Mouse (Mus musculus): ENCODE measurements around the gene Efr3b. TPM values are rescaled to one million over a fixed set of nuclear protein-coding genes. Genes with fewer than 3 reads are reported as not detected.
A peak's percentile ranks its signal among the peaks of the same experiment; 100 is the strongest.
"Not testable (repeated sequence)": the region's sequence is repeated elsewhere in the genome, so short reads cannot be mapped to it uniquely, and the experiment has no call there.

Efr3b gene
- polyA plus RNA-seq, 1 experiment from 2014 or later, result 34.7 TPM

- peaks cover 33% of the 10 kb centered on the region for H3K4me1 ChIP-seq
- no peak for ATAC-seq (ENCODE audit: low FRiP score, low read depth)
- H3K36me3 ChIP-seq, result no peaks in the 10 kb centered on the region; the same call in 1 of the 2 replicates
- no peaks in the 10 kb centered on the region for H3K27me3 ChIP-seq (replicated peaks)
- 88% methylated on average over 7 of the region's 7 CpGs for WGBS
- no peak overlapping the region for H3K4me2 ChIP-seq (replicated peaks)
- no peaks in the 10 kb centered on the region for H3K9me3 ChIP-seq
- no peak overlapping the region for H3K27ac ChIP-seq
- H3K4me3 ChIP-seq, result no peak overlapping the region
- no peak overlapping the region for H3K9ac ChIP-seq
Observed at GRCm38 (mm10) chr12:4006079-4006478, 32.6 kb downstream of the Efr3b start.

- Histone ChIP-seq H3K36me3 (peaks cover under 1% of the 10 kb centered on the region; the same call in 1 of the 2 replicates), H3K9me3 (no peaks in the 10 kb centered on the region), H3K27me3 (replicated peaks) (no peaks in the 10 kb centered on the region), H3K4me3 (no peak overlapping the region), H3K4me1 (peaks cover 32% of the 10 kb centered on the region), H3K27ac (no peak overlapping the region), H3K9ac (no peak overlapping the region), H3K4me2 (replicated peaks) (no peak overlapping the region)
- 7% methylated on average over 6 of the region's 6 CpGs for WGBS
- ATAC-seq (ENCODE audit: low FRiP score, low read depth), result no peak
Observed at GRCm38 (mm10) chr12:4004648-4005047, 34.1 kb downstream of the Efr3b start.

DNA sequence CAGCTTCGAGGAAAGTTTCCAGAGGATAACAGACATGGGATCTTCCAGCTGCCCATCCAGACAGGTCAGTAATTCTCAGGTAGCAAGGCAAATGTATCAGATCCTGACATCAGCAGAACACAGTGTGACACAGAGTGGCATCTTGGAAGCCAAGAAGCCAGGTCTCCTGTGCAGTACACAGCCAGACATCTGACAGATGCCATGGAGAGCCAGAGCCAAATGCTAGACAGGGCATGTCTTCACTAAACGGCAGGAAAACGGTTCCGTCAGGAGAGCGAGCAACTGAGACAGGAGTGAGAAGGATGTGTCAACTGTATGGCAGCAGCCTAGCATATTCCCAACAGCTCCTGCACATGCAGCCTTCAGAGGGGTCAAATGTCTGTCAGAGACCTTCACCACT lies 38.3 kb downstream of the Efr3b start:
- no peaks in the 10 kb centered on the region for H3K4me1 ChIP-seq
- H3K9me3 ChIP-seq, result no peaks in the 10 kb centered on the region
- peaks cover 15% of the 10 kb centered on the region for H3K36me3 ChIP-seq
- WGBS, result 95% methylated on average over 5 of the region's 5 CpGs
- no peaks in the 10 kb centered on the region for H3K27me3 ChIP-seq (replicated peaks)
- no peak overlapping the region for H3K4me2 ChIP-seq (replicated peaks)
- no peak overlapping the region for H3K27ac ChIP-seq
- no peak overlapping the region for H3K4me3 ChIP-seq
- ATAC-seq (ENCODE audit: low FRiP score, low read depth), result no peak
- no peak overlapping the region for H3K9ac ChIP-seq

DNA sequence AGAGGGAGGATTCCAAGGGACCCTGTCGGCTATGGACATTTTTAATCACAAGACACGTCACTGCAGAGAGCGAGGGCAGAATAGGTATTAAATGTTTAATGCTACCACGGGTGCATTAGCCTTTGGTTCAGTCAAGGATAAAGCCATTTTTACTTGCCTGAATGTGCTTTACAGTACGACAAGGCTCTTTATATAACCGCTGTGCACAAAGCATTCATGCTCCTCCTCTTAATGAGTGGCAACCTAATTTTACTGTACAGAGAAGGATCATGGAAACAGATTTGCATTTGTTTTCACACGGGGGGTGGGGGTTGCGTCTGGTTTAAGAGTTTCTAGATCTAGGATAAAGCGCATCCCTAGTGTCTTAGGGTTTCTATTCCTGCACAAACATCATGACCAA lies 42.0 kb downstream of the Efr3b start:
- Histone ChIP-seq H3K36me3 (peaks cover 26% of the 10 kb centered on the region), H3K27ac (no peak overlapping the region)
- WGBS, result 89% methylated on average over 9 of the region's 9 CpGs

DNA sequence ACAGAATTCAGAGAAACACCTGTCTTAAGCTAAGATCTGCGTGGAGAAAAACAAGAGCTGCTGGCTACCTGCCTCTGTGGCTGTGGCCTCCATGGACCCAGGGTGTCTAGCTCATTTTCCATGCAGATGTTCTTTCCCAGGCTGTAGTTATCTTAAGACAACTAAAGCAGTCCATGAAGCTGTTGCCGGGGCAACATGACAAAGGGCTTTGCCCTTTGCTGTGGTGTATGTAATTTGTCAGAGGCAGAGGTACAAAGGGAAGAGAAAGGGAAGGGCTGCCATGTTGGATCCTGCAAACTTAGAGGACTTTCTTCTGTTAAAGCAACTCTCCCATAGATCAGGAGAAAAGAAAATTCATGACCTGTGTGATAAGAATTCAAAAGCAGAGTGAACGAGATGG lies 47.7 kb downstream of the Efr3b start:
- no peaks in the 10 kb centered on the region for H3K27me3 ChIP-seq (replicated peaks)
- no peaks in the 10 kb centered on the region for H3K9me3 ChIP-seq
- ATAC-seq (ENCODE audit: low FRiP score, low read depth), result no peak
- no peak overlapping the region for H3K27ac ChIP-seq
- no peak overlapping the region for H3K4me2 ChIP-seq (replicated peaks)
- H3K4me1 ChIP-seq, result 0 out of 2 replicates have a peak, but pooled peaks cover 12% of the 10 kb centered on the region
- no peak overlapping the region for H3K9ac ChIP-seq
- WGBS, result 41% methylated on average over 3 of the region's 3 CpGs
- no peak overlapping the region for H3K4me3 ChIP-seq
- peaks cover 14% of the 10 kb centered on the region; the same call in 1 of the 2 replicates for H3K36me3 ChIP-seq

More for the DNA sequence above, 42.0 kb downstream of the Efr3b start:
- no peak overlapping the region for H3K4me2 ChIP-seq (replicated peaks)
- H3K9ac ChIP-seq, result no peak overlapping the region
- H3K4me3 ChIP-seq, result no peak overlapping the region
- no peaks in the 10 kb centered on the region for H3K27me3 ChIP-seq (replicated peaks)
- no peaks in the 10 kb centered on the region for H3K9me3 ChIP-seq
- no peak for ATAC-seq (ENCODE audit: low FRiP score, low read depth)
- H3K4me1 ChIP-seq, result no peaks in the 10 kb centered on the region

GRCm38 (mm10) chr12:3989943-3990342 lies 48.8 kb downstream of the Efr3b start:
- Histone ChIP-seq H3K4me3 (no peak overlapping the region), H3K27me3 (replicated peaks) (no peaks in the 10 kb centered on the region), H3K9me3 (no peaks in the 10 kb centered on the region), H3K4me1 (0 out of 2 replicates have a peak, but pooled peaks cover 12% of the 10 kb centered on the region), H3K27ac (no peak overlapping the region), H3K36me3 (peaks cover 11% of the 10 kb centered on the region; the same call in 1 of the 2 replicates), H3K4me2 (replicated peaks) (no peak overlapping the region), H3K9ac (no peak overlapping the region)
- WGBS, result 13% methylated on average over 2 of the region's 2 CpGs
- ATAC-seq (ENCODE audit: low FRiP score, low read depth), result no peak; the same call in 1 of the 2 replicates

GRCm38 (mm10) chr12:3984446-3984845 lies 54.3 kb downstream of the Efr3b start:
- no peak for ATAC-seq (ENCODE audit: low FRiP score, low read depth)
- H3K4me3 ChIP-seq, result no peak overlapping the region
- H3K9ac ChIP-seq, result no peak overlapping the region
- H3K36me3 ChIP-seq, result peaks cover 23% of the 10 kb centered on the region
- H3K4me1 ChIP-seq, result peaks cover 10% of the 10 kb centered on the region; the same call in 1 of the 2 replicates
- no peaks in the 10 kb centered on the region for H3K9me3 ChIP-seq
- no peak overlapping the region for H3K27ac ChIP-seq
- no peak overlapping the region for H3K4me2 ChIP-seq (replicated peaks)
- H3K27me3 ChIP-seq (replicated peaks), result 0 out of 2 replicates have a peak, but pooled peaks cover 3% of the 10 kb centered on the region
- WGBS, result 83% methylated on average over 9 of the region's 9 CpGs

GRCm38 (mm10) chr12:3983736-3984135 lies 55.0 kb downstream of the Efr3b start:
- H3K4me1 ChIP-seq, result peaks cover 10% of the 10 kb centered on the region; the same call in 1 of the 2 replicates
- H3K36me3 ChIP-seq, result peaks cover 26% of the 10 kb centered on the region
- ATAC-seq (ENCODE audit: low FRiP score, low read depth), result no peak
- no peak overlapping the region for H3K4me2 ChIP-seq (replicated peaks)
- no peak overlapping the region for H3K4me3 ChIP-seq
- H3K9me3 ChIP-seq, result no peaks in the 10 kb centered on the region
- H3K27me3 ChIP-seq (replicated peaks), result 0 out of 2 replicates have a peak, but pooled peaks cover 3% of the 10 kb centered on the region
- no peak overlapping the region for H3K9ac ChIP-seq
- WGBS, result 6% methylated on average over 1 of the region's 1 CpGs
- no peak overlapping the region for H3K27ac ChIP-seq

GRCm38 (mm10) chr12:3982257-3982656 lies 56.5 kb downstream of the Efr3b start:
- 24% methylated on average over 6 of the region's 6 CpGs for WGBS
- peak overlapping the region; percentile 46 for H3K9ac ChIP-seq
- H3K36me3 ChIP-seq, result peaks cover 39% of the 10 kb centered on the region
- H3K9me3 ChIP-seq, result no peaks in the 10 kb centered on the region
- peaks cover 10% of the 10 kb centered on the region; the same call in 1 of the 2 replicates for H3K4me1 ChIP-seq
- ATAC-seq (ENCODE audit: low FRiP score, low read depth), result no peak
- peak overlapping the region; percentile 27; the same call in 1 of the 2 replicates for H3K4me3 ChIP-seq
- peak overlapping the region; percentile 90 for H3K4me2 ChIP-seq (replicated peaks)
- H3K27ac ChIP-seq, result no peak overlapping the region
- 0 out of 2 replicates have a peak, but pooled peaks cover 3% of the 10 kb centered on the region for H3K27me3 ChIP-seq (replicated peaks)

- Histone ChIP-seq H3K4me3 (peak overlapping the region; percentile 27), H3K27ac (no peak overlapping the region), H3K9ac (peak overlapping the region; percentile 46), H3K4me2 (replicated peaks) (peak overlapping the region; percentile 90), H3K9me3 (no peaks in the 10 kb centered on the region), H3K36me3 (peaks cover 46% of the 10 kb centered on the region), H3K4me1 (peaks cover 10% of the 10 kb centered on the region; the same call in 1 of the 2 replicates), H3K27me3 (replicated peaks) (0 out of 2 replicates have a peak, but pooled peaks cover 3% of the 10 kb centered on the region)
- peak; percentile 85 for ATAC-seq (ENCODE audit: low FRiP score, low read depth)
- WGBS, result 1% methylated on average over 40 of the region's 41 CpGs
Observed at GRCm38 (mm10) chr12:3981350-3982131, 57.2 kb downstream of the Efr3b start.

DNA sequence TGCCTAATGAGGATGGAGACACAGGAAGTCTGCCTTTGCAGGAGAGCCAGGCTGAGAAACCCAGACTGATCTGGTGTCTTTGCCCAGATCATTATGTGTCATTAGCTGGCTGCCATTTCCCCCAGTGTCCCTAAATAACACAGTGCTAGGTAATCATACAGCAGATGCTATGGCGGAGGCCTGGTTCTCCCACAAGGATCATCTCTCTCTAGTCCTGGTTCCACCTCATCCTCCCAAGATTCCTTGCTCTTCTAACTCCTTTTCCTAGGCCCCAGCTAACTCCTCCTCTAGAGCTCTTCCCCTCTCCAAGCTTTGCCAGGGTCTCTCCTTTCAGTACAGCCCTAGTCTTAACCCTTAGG lies 57.7 kb downstream of the Efr3b start:
- H3K9me3 ChIP-seq, result no peaks in the 10 kb centered on the region
- no peak overlapping the region for H3K4me3 ChIP-seq
- peaks cover 10% of the 10 kb centered on the region; the same call in 1 of the 2 replicates for H3K4me1 ChIP-seq
- H3K9ac ChIP-seq, result no peak overlapping the region
- WGBS, result 64% methylated on average over 1 of the region's 1 CpGs
- H3K27ac ChIP-seq, result no peak overlapping the region
- peaks cover 52% of the 10 kb centered on the region for H3K36me3 ChIP-seq
- H3K27me3 ChIP-seq (replicated peaks), result 0 out of 2 replicates have a peak, but pooled peaks cover 3% of the 10 kb centered on the region
- peak; percentile 3; the same call in 1 of the 2 replicates for ATAC-seq (ENCODE audit: low FRiP score, low read depth)
- peak overlapping the region; percentile 90 for H3K4me2 ChIP-seq (replicated peaks)

DNA sequence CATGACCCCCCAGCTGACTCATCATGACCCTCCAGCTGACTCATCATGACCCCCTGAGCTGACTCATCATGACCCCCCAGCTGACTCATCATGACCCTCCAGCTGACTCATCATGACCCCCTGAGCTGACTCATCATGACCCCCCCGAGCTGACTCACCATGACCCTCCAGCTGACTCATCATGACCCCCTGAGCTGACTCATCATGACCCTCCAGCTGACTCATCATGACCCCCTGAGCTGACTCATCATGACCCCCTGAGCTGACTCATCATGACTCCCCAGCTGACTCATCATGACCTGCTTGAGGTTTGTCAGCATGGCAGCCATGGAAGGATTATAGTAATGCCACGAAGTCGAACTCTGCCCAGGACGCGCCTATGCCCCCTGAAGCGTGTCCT lies 65.5 kb downstream of the Efr3b start:
- not testable (repeated sequence) for ATAC-seq (ENCODE audit: low FRiP score, low read depth); H3K27ac ChIP-seq; H3K27me3 ChIP-seq (replicated peaks); H3K4me3 ChIP-seq; H3K9ac ChIP-seq; H3K4me1 ChIP-seq; H3K4me2 ChIP-seq (replicated peaks); H3K9me3 ChIP-seq
- H3K36me3 ChIP-seq, result peaks cover 71% of the 10 kb centered on the region
- WGBS, result 94% methylated on average over 6 of the region's 6 CpGs

Measured in neural tube, embryonic 12.5 days (tissue).